Mouse (Mus musculus) neural tube, embryonic 11.5 days (tissue): ENCODE results near the gene Rnf214. TPM values are rescaled to one million over a fixed set of nuclear protein-coding genes. Genes with fewer than 3 reads are reported as not detected.

Experiments used
- ATAC-seq: fragments of 200-750 bp; cut with Nextera tagmentation; 2 replicates; pipeline ENCODE4 v1.8.0; 2017; ENCODE audit warnings: moderate number of reproducible peaks, mild to moderate bottlenecking, moderate TSS enrichment, moderate library complexity; ENCODE audit not compliant: insufficient read depth, low FRiP score, low TSS enrichment
- DNase-seq: peaks from one replicate; pipeline ENCODE4 v3.0.0-alpha.2; 2015; ENCODE audit warnings: low spot score
- H3K27ac ChIP-seq: fragments of 300-500 bp; sonication (generic); 2 replicates; pipeline ENCODE4 v1.5.1; 2014; ENCODE audit warnings: low read depth, mild to moderate bottlenecking, low read length
- H3K27me3 ChIP-seq: fragments of 300-500 bp; sonication (generic); 2 replicates; pipeline ENCODE4 v1.6.1; 2014; ENCODE audit warnings: mild to moderate bottlenecking, low read length, mixed read lengths; ENCODE audit not compliant: control insufficient read depth, insufficient read depth
- H3K36me3 ChIP-seq: fragments of 300-500 bp; sonication (generic); 2 replicates; pipeline ENCODE4 v1.6.1; 2014; ENCODE audit warnings: mild to moderate bottlenecking, low read length, moderate library complexity, mixed read lengths; ENCODE audit not compliant: control insufficient read depth, insufficient read depth
- H3K4me1 ChIP-seq: fragments of 300-500 bp; sonication (generic); 2 replicates; pipeline ENCODE4 v1.6.1; 2014; ENCODE audit warnings: low read length, mixed read lengths; ENCODE audit not compliant: control insufficient read depth, insufficient read depth
- H3K4me2 ChIP-seq: fragments of 300-500 bp; sonication (generic); 2 replicates; pipeline ENCODE4 v1.6.1; 2014; ENCODE audit warnings: low read depth, mild to moderate bottlenecking, moderate library complexity
- H3K4me3 ChIP-seq: fragments of 300-500 bp; sonication (generic); 2 replicates; pipeline ENCODE4 v1.5.1; 2014; ENCODE audit warnings: low read depth, low read length
- H3K9ac ChIP-seq: fragments of 300-500 bp; sonication (generic); 2 replicates; pipeline ENCODE4 v1.6.1; 2014; ENCODE audit warnings: mild to moderate bottlenecking, low read length
- H3K9me3 ChIP-seq: fragments of 300-500 bp; sonication (generic); 2 replicates; pipeline ENCODE4 v1.6.1; 2016; ENCODE audit warnings: low read length; ENCODE audit not compliant: control insufficient read depth
- WGBS: fragments of 180-500 bp; shearing (Covaris S2); extraction: QIAGEN DNeasy Blood & Tissue Kit; methylation state at CpG from one replicate; pipeline ENCODE4 v1.1.7; 2014; 5-methylcytosine and 5-hydroxymethylcytosine counted together
- polyA plus RNA-seq: library from polyadenylated mRNA; unstranded; fragments of >200 nt; fragmentation: Nextera tagmentation; extraction: Ambion mirVana; gene quantifications from 2 replicates; pipeline ENCODE4 v1.2.1, GENCODE M21; 2014

Gene Rnf214
- polyA plus RNA-seq, 1 experiment from 2014 or later, result 71.6 TPM

GRCm38 (mm10) chr9:45917041-45917934, 10.6 kb upstream of the Rnf214 start:
- H3K36me3 ChIP-seq, result peaks cover 2% of the 10 kb centered on the region; the same call in 1 of the 2 replicates
- DNase-seq (no peak), ATAC-seq (no peak)
- H3K4me2 ChIP-seq, result no peak overlapping the region
- H3K27ac ChIP-seq, result no peak overlapping the region
- whole genome bisulfite sequencing, result 89% methylated on average over 5 of the region's 5 CpGs
- H3K4me3 ChIP-seq, result no peak overlapping the region
- H3K9ac ChIP-seq, result no peak overlapping the region
- H3K9me3 ChIP-seq, result no peaks in the 10 kb centered on the region
- H3K27me3 ChIP-seq, result no peaks in the 10 kb centered on the region
- no peaks in the 10 kb centered on the region for H3K4me1 ChIP-seq

DNA sequence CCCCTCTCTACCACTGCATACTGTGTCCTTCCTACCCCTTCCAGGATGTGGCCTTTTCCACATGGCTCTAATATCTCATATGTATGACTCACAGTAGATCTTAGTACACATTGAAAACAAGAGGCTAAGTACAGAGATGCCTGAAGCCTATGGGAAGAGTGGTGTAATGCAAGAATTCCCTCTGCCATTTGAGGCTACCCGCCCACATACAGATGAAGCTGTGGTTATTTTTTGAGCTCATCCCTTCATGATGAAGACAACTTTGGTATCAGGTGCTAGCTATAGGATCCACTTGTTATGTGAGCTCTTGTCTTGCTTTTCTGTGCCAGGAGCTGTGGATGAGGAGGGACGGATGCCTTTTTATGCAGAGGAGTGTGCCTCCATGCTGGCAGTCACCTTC, 8.9 kb upstream of the Rnf214 start:
- DNase-seq, result no peak
- H3K27me3 ChIP-seq, result no peaks in the 10 kb centered on the region
- no peaks in the 10 kb centered on the region for H3K4me1 ChIP-seq
- ATAC-seq, result no peak
- no peaks in the 10 kb centered on the region for H3K9me3 ChIP-seq
- no peak overlapping the region for H3K4me2 ChIP-seq
- H3K4me3 ChIP-seq, result no peak overlapping the region
- peaks cover 2% of the 10 kb centered on the region; the same call in 1 of the 2 replicates for H3K36me3 ChIP-seq
- no peak overlapping the region for H3K27ac ChIP-seq
- no peak overlapping the region for H3K9ac ChIP-seq
- WGBS, result 95% methylated on average over 2 of the region's 2 CpGs

DNA sequence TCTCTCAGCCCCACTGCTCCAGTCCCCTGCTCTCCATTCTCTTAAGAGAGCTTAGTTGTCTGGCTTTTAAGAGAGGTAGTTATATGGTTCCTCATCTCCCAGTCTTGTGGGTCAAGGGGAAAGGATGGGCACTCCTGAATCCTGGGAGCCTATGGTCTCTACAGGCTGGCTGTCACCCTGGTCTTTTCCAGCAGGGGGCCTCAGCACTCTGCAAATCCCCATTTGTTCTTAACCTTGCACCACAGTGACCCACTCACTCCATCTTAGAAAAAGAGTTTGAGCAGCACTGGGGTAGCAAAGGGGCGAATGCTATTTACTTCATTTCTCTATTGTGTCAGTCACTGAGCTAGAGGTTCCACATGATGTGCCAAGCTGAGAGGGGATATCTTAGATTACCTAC, 5.0 kb upstream of the Rnf214 start:
- Histone ChIP-seq H3K4me2 (no peak overlapping the region), H3K27ac (no peak overlapping the region), H3K9ac (no peak overlapping the region), H3K27me3 (no peaks in the 10 kb centered on the region), H3K4me1 (peaks cover 7% of the 10 kb centered on the region), H3K4me3 (no peak overlapping the region), H3K9me3 (no peaks in the 10 kb centered on the region), H3K36me3 (peaks cover 7% of the 10 kb centered on the region; the same call in 1 of the 2 replicates)
- WGBS, result 87% methylated on average over 1 of the region's 1 CpGs
- DNase-seq (peak; percentile 44), ATAC-seq (no peak)

DNA sequence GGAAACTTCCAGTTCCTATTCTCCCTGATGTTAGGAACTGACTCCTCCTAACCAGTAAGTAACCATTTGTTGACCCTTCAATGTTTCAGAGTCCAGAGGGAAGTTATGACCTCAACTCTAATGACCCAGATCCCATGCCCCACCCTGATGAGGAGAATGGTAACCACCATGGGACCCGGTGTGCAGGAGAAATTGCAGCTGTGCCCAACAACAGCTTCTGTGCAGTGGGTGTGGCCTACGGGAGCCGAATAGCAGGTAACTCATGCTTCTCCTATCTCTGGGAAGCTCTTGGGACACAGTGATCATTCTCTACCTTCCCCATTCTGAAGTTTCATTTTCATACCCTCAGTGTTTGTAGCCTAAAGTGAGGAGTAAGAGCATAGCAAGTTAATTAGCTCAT, 4.3 kb upstream of the Rnf214 start:
- Histone ChIP-seq H3K9ac (no peak overlapping the region), H3K4me1 (peaks cover 7% of the 10 kb centered on the region), H3K4me3 (no peak overlapping the region), H3K36me3 (peaks cover 7% of the 10 kb centered on the region; the same call in 1 of the 2 replicates), H3K27me3 (no peaks in the 10 kb centered on the region), H3K4me2 (no peak overlapping the region), H3K9me3 (no peaks in the 10 kb centered on the region), H3K27ac (no peak overlapping the region)
- WGBS, result 86% methylated on average over 3 of the region's 3 CpGs
- ATAC-seq (no peak), DNase-seq (no peak)

GRCm38 (mm10) chr9:45907078-45907428, 342 bp upstream of the Rnf214 start:
- Histone ChIP-seq H3K36me3 (peaks cover 6% of the 10 kb centered on the region; the same call in 1 of the 2 replicates), H3K4me1 (peaks cover 14% of the 10 kb centered on the region), H3K4me2 (peak overlapping the region; percentile 91), H3K27ac (peak overlapping the region; percentile 90), H3K9ac (peak overlapping the region; percentile 89), H3K9me3 (no peaks in the 10 kb centered on the region), H3K27me3 (no peaks in the 10 kb centered on the region), H3K4me3 (peak overlapping the region; percentile 95)
- peak; percentile 53; the same call in 1 of the 2 replicates for ATAC-seq
- DNase-seq, result no peak
- WGBS, result under 1% methylated on average over 19 of the region's 19 CpGs

GRCm38 (mm10) chr9:45905811-45906237, 887 bp downstream of the Rnf214 start:
- H3K27me3 ChIP-seq, result no peaks in the 10 kb centered on the region
- H3K9me3 ChIP-seq, result no peaks in the 10 kb centered on the region
- H3K27ac ChIP-seq, result peak overlapping the region; percentile 90
- peak overlapping the region; percentile 89 for H3K9ac ChIP-seq
- ATAC-seq (peak; percentile 54), DNase-seq (peak; percentile 60)
- H3K36me3 ChIP-seq, result peaks cover 8% of the 10 kb centered on the region; the same call in 1 of the 2 replicates
- peak overlapping the region; percentile 95 for H3K4me3 ChIP-seq
- peaks cover 14% of the 10 kb centered on the region for H3K4me1 ChIP-seq
- 2% methylated on average over 11 of the region's 27 CpGs for WGBS
- H3K4me2 ChIP-seq, result peak overlapping the region; percentile 91

DNA sequence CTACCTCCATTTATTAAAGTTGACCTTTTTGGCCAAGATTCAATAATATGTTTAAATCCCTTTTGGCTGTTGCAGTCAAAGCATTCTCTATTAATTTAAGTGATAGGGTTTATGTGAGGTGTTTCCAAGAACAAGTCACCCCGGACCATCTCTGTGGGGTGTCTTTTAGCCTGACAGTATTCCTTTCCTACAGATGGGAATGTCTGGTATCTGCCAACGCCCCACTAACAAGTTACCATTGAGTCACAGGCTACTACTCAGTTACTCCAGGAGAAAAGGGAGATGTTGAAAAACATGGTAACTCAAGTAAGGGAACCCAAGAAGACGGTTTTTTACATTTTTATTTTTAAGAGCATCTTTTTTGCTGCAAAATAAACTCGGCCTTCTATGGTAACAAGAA, 1.5 kb downstream of the Rnf214 start:
- no peak overlapping the region; the same call in 1 of the 2 replicates for H3K27ac ChIP-seq
- H3K9me3 ChIP-seq, result no peaks in the 10 kb centered on the region

GRCm38 (mm10) chr9:45893681-45894080, 13.0 kb downstream of the Rnf214 start:
- H3K27ac ChIP-seq, result no peak overlapping the region
- H3K9ac ChIP-seq, result no peak overlapping the region
- H3K4me1 ChIP-seq, result no peaks in the 10 kb centered on the region
- no peak overlapping the region for H3K4me3 ChIP-seq
- ATAC-seq (no peak), DNase-seq (no peak)
- no peak overlapping the region for H3K4me2 ChIP-seq
- H3K27me3 ChIP-seq, result no peaks in the 10 kb centered on the region
- peaks cover 16% of the 10 kb centered on the region for H3K36me3 ChIP-seq
- H3K9me3 ChIP-seq, result no peaks in the 10 kb centered on the region

More for the DNA sequence above, 1.5 kb downstream of the Rnf214 start:
- Histone ChIP-seq H3K4me1 (peaks cover 14% of the 10 kb centered on the region), H3K36me3 (peaks cover 8% of the 10 kb centered on the region; the same call in 1 of the 2 replicates), H3K4me2 (peak overlapping the region; percentile 91), H3K9ac (peak overlapping the region; percentile 89), H3K27me3 (no peaks in the 10 kb centered on the region), H3K4me3 (peak overlapping the region; percentile 95)
- DNase-seq, result no peak
- no peak for ATAC-seq
- WGBS, result 54% methylated on average over 4 of the region's 4 CpGs

DNA sequence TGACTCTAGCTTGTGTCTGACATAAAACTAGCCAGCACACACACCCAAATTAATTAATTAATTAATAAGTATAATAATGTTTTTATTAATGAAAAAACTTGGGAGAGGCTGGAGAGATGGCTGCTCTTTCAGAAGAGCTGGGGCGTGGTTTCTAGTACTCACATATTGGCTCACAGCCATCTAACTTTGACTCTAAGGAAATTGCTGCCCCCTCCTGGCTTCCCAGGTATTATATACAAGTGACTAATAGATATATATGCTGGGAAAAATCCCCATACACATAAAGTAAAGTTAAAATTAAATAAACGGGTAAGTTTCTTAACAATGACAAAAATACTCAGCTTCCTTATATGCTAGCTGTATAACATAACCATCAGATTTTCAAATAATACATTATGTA, 28.8 kb downstream of the Rnf214 start:
- 86% methylated on average over 2 of the region's 2 CpGs for WGBS
- H3K36me3 ChIP-seq, result peaks cover 5% of the 10 kb centered on the region
- no peak overlapping the region for H3K27ac ChIP-seq

More for the DNA sequence above, 28.8 kb downstream of the Rnf214 start:
- H3K4me2 ChIP-seq, result no peak overlapping the region
- H3K9ac ChIP-seq, result no peak overlapping the region
- no peak for DNase-seq
- H3K4me1 ChIP-seq, result no peaks in the 10 kb centered on the region
- H3K9me3 ChIP-seq, result no peaks in the 10 kb centered on the region
- H3K4me3 ChIP-seq, result no peak overlapping the region
- no peak for ATAC-seq
- H3K27me3 ChIP-seq, result no peaks in the 10 kb centered on the region
